Mouse (Mus musculus): ENCODE measurements around the gene Snapin. TPM values are rescaled to one million over a fixed set of nuclear protein-coding genes. Genes with fewer than 3 reads are reported as not detected.

Gene Snapin
- 72.8 and 74.7 TPM in 2 replicates for polyA plus RNA-seq (2015; fragmentation: Nextera tagmentation; extraction: Ambion mirVana)

GRCm38 (mm10) chr3:90490696-90491256 lies at the start of gene Snapin:
Snapin (minus strand) TSS chr3:90491033.
- H3K9me3 ChIP-seq, result no peaks in the 10 kb centered on the region
- peaks cover 16% of the 10 kb centered on the region for H3K4me1 ChIP-seq
- under 1% methylated on average over 37 of the region's 37 CpGs for WGBS
- peak within 1 kb of the TSS; percentile 89 for H3K9ac ChIP-seq
- H3K4me2 ChIP-seq, result peak within 1 kb of the TSS; percentile 73
- ATAC-seq (ENCODE audit: extremely low read depth, insufficient number of reproducible peaks, low FRiP score, low TSS enrichment), result peak; percentile 96
- peak within 1 kb of the TSS; percentile 83 for H3K4me3 ChIP-seq
- H3K36me3 ChIP-seq, result peaks cover 57% of the 10 kb centered on the region
- no peaks in the 10 kb centered on the region for H3K27me3 ChIP-seq (replicated peaks)
- H3K27ac ChIP-seq (replicated peaks), result peak within 1 kb of the TSS; percentile 77

DNA sequence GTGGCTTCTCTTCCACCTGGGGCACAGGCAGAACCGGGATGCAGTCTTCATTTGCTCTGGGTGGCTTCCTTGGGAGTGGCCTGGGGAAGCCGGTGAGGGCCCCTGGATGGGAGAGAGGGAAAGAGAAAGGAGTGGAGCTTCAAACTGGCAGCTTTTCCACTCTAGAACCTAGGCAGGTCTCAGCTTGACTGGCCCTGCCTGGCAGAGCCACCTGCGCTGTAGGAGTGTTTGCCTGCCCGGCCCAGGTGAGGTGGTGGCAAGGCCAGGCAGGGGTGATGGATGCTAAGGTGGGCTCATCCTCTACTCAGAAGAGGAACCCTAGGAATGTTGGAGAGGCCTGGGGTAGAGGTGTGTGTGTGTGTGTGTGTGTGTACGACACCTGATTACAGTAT lies 47.1 kb upstream of the Snapin start:
- Histone ChIP-seq H3K27me3 (replicated peaks) (0 out of 2 replicates have a peak, but pooled peaks cover 6% of the 10 kb centered on the region), H3K9ac (peak overlapping the region; percentile 25; the same call in 1 of the 2 replicates), H3K9me3 (no peaks in the 10 kb centered on the region), H3K4me3 (peak overlapping the region; percentile 22), H3K4me2 (peak overlapping the region; percentile 12), H3K27ac (replicated peaks) (no peak overlapping the region), H3K36me3 (no peaks in the 10 kb centered on the region), H3K4me1 (peaks cover 15% of the 10 kb centered on the region)
- ATAC-seq (ENCODE audit: extremely low read depth, insufficient number of reproducible peaks, low FRiP score, low TSS enrichment), result no peak
- 69% methylated on average over 5 of the region's 5 CpGs for WGBS

- Histone ChIP-seq H3K27ac (replicated peaks) (no peak within 1 kb of the TSS), H3K4me2 (peak within 1 kb of the TSS; percentile 12)
- ATAC-seq (ENCODE audit: extremely low read depth, insufficient number of reproducible peaks, low FRiP score, low TSS enrichment), result no peak
Observed at GRCm38 (mm10) chr3:90537141-90537904, 46.5 kb upstream of the Snapin start, which contains the start of gene S100a16. S100a16 (plus strand) TSS chr3:90537254.

DNA sequence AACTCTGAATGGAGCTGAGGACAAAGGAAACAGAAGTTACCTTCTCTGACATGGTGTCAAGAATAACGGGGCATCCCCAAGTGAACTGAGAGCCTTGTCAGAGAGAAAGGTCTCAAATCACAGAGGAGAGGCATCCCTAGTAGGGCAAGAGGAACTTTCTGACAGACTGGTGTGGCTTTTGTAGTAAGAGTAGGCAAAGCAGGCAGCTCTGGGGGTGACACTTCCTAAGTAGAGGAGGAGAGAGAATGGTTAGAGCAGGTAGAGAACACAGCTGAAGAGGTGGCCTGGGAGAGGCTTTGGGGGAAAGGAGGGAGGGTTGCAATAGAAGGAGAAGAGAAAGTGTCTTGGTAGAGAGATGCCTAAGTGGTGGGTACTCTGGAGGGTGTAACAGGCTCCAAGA lies 44.6 kb upstream of the Snapin start:
- Histone ChIP-seq H3K9me3 (no peaks in the 10 kb centered on the region), H3K27ac (replicated peaks) (no peak overlapping the region), H3K27me3 (replicated peaks) (0 out of 2 replicates have a peak, but pooled peaks cover 6% of the 10 kb centered on the region), H3K9ac (no peak overlapping the region), H3K36me3 (no peaks in the 10 kb centered on the region), H3K4me2 (no peak overlapping the region), H3K4me3 (no peak overlapping the region), H3K4me1 (peaks cover 7% of the 10 kb centered on the region)
- 55% methylated on average over 1 of the region's 1 CpGs for WGBS
- no peak for ATAC-seq (ENCODE audit: extremely low read depth, insufficient number of reproducible peaks, low FRiP score, low TSS enrichment)

More at GRCm38 (mm10) chr3:90537141-90537904, 46.5 kb upstream of the Snapin start, which contains the start of gene S100a16:
- Histone ChIP-seq H3K36me3 (no peaks in the 10 kb centered on the region), H3K9ac (peak within 1 kb of the TSS; percentile 50), H3K4me1 (peaks cover 12% of the 10 kb centered on the region), H3K4me3 (peak within 1 kb of the TSS; percentile 22), H3K9me3 (no peaks in the 10 kb centered on the region), H3K27me3 (replicated peaks) (0 out of 2 replicates have a peak, but pooled peaks cover 6% of the 10 kb centered on the region)
- 42% methylated on average over 10 of the region's 10 CpGs for WGBS

GRCm38 (mm10) chr3:90531713-90532112 lies 40.9 kb upstream of the Snapin start:
- no peak for ATAC-seq (ENCODE audit: extremely low read depth, insufficient number of reproducible peaks, low FRiP score, low TSS enrichment)
- H3K4me2 ChIP-seq, result no peak overlapping the region
- no peaks in the 10 kb centered on the region for H3K9me3 ChIP-seq
- H3K4me1 ChIP-seq, result peaks cover under 1% of the 10 kb centered on the region; the same call in 1 of the 2 replicates
- no peak overlapping the region for H3K9ac ChIP-seq
- no peaks in the 10 kb centered on the region for H3K27me3 ChIP-seq (replicated peaks)
- 69% methylated on average over 5 of the region's 5 CpGs for WGBS
- H3K27ac ChIP-seq (replicated peaks), result no peak overlapping the region
- H3K4me3 ChIP-seq, result no peak overlapping the region
- H3K36me3 ChIP-seq, result no peaks in the 10 kb centered on the region

- H3K4me1 ChIP-seq, result peaks cover 6% of the 10 kb centered on the region; the same call in 1 of the 2 replicates
- peaks cover 5% of the 10 kb centered on the region for H3K36me3 ChIP-seq
- no peak overlapping the region for H3K9ac ChIP-seq
- no peak overlapping the region for H3K4me3 ChIP-seq
- H3K4me2 ChIP-seq, result no peak overlapping the region
- H3K27ac ChIP-seq (replicated peaks), result no peak overlapping the region
- H3K9me3 ChIP-seq, result 0 out of 2 replicates have a peak, but pooled peaks cover 5% of the 10 kb centered on the region
- ATAC-seq (ENCODE audit: extremely low read depth, insufficient number of reproducible peaks, low FRiP score, low TSS enrichment), result no peak
- no peaks in the 10 kb centered on the region for H3K27me3 ChIP-seq (replicated peaks)
- 80% methylated on average over 7 of the region's 7 CpGs for WGBS
Observed at GRCm38 (mm10) chr3:90527291-90527873, 36.5 kb upstream of the Snapin start.

- Histone ChIP-seq H3K4me2 (no peak within 1 kb of the TSS), H3K36me3 (peaks cover 5% of the 10 kb centered on the region), H3K9me3 (0 out of 2 replicates have a peak, but pooled peaks cover 5% of the 10 kb centered on the region), H3K4me1 (peaks cover 6% of the 10 kb centered on the region; the same call in 1 of the 2 replicates), H3K27me3 (replicated peaks) (no peaks in the 10 kb centered on the region), H3K4me3 (no peak within 1 kb of the TSS), H3K9ac (no peak within 1 kb of the TSS), H3K27ac (replicated peaks) (no peak within 1 kb of the TSS)
- WGBS, result 32% methylated on average over 5 of the region's 5 CpGs
- no peak for ATAC-seq (ENCODE audit: extremely low read depth, insufficient number of reproducible peaks, low FRiP score, low TSS enrichment)
Observed at GRCm38 (mm10) chr3:90526580-90526979, 35.7 kb upstream of the Snapin start, which contains the start of gene S100a14. S100a14 (plus strand) TSS chr3:90526856.

- H3K27ac ChIP-seq (replicated peaks), result no peak overlapping the region
- no peak overlapping the region for H3K4me2 ChIP-seq
- H3K9me3 ChIP-seq, result 0 out of 2 replicates have a peak, but pooled peaks cover 5% of the 10 kb centered on the region
- H3K4me1 ChIP-seq, result peaks cover 6% of the 10 kb centered on the region; the same call in 1 of the 2 replicates
- H3K4me3 ChIP-seq, result no peak overlapping the region
- H3K9ac ChIP-seq, result no peak overlapping the region
- H3K36me3 ChIP-seq, result peaks cover 5% of the 10 kb centered on the region
- no peak for ATAC-seq (ENCODE audit: extremely low read depth, insufficient number of reproducible peaks, low FRiP score, low TSS enrichment)
- 76% methylated on average over 2 of the region's 2 CpGs for WGBS
- no peaks in the 10 kb centered on the region for H3K27me3 ChIP-seq (replicated peaks)
Observed at GRCm38 (mm10) chr3:90526076-90526475, 35.2 kb upstream of the Snapin start.

- no peak for ATAC-seq (ENCODE audit: extremely low read depth, insufficient number of reproducible peaks, low FRiP score, low TSS enrichment)
- Histone ChIP-seq H3K27me3 (replicated peaks) (no peaks in the 10 kb centered on the region), H3K9me3 (0 out of 2 replicates have a peak, but pooled peaks cover 5% of the 10 kb centered on the region), H3K4me3 (no peak overlapping the region), H3K27ac (replicated peaks) (no peak overlapping the region), H3K9ac (no peak overlapping the region), H3K4me1 (peaks cover 6% of the 10 kb centered on the region; the same call in 1 of the 2 replicates), H3K36me3 (peaks cover 5% of the 10 kb centered on the region), H3K4me2 (no peak overlapping the region)
- WGBS, result 51% methylated on average over 4 of the region's 4 CpGs
Observed at GRCm38 (mm10) chr3:90525421-90525820, 34.6 kb upstream of the Snapin start.

DNA sequence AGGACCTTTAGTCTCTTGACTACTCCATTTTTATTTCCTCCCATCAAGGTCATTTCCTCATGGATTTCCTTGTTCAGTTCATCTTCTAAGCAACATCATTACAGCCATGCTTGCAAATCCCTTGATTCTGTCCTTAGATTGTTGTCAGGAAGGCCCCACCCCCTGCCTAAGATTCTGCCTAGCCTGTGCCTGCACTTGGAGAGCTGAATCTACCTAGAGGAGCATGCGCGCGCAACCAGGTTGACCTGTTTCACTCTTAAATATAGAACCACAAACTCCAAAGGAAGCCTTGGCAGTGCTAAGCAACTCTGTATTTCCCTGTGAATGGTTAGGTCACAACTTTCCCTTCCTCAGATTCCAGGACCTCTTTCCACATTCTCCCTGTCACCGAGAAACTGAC lies 26.9 kb upstream of the Snapin start:
- WGBS, result 71% methylated on average over 4 of the region's 4 CpGs
- H3K4me2 ChIP-seq, result no peak overlapping the region
- H3K36me3 ChIP-seq, result no peaks in the 10 kb centered on the region
- H3K9ac ChIP-seq, result no peak overlapping the region
- ATAC-seq (ENCODE audit: extremely low read depth, insufficient number of reproducible peaks, low FRiP score, low TSS enrichment), result no peak
- no peak overlapping the region for H3K4me3 ChIP-seq
- H3K4me1 ChIP-seq, result peaks cover 22% of the 10 kb centered on the region
- H3K27me3 ChIP-seq (replicated peaks), result 0 out of 2 replicates have a peak, but pooled peaks cover 3% of the 10 kb centered on the region
- no peak overlapping the region for H3K27ac ChIP-seq (replicated peaks)
- H3K9me3 ChIP-seq, result no peaks in the 10 kb centered on the region

DNA sequence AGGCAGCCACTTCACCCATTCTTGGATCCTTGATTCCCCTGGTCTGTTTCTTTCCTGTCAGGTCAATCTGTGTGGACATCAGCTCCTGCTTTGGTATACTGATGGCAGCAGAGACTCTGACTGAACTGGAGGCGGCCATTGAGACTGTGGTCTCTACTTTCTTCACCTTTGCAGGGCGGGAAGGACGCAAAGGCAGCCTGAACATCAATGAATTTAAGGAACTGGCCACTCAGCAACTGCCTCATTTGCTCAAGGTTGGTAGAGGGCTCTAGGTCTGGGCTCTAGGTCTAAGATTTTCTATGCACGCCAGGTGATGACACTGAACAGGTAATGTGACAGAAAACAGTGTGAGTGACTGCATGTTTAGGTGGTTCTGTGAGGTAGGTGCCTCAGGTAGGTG lies 25.0 kb upstream of the Snapin start:
- no peak for ATAC-seq (ENCODE audit: extremely low read depth, insufficient number of reproducible peaks, low FRiP score, low TSS enrichment)
- Histone ChIP-seq H3K27ac (replicated peaks) (no peak overlapping the region), H3K4me1 (peaks cover 27% of the 10 kb centered on the region), H3K4me2 (peak overlapping the region; percentile 96), H3K9ac (no peak overlapping the region), H3K9me3 (no peaks in the 10 kb centered on the region), H3K27me3 (replicated peaks) (0 out of 2 replicates have a peak, but pooled peaks cover 9% of the 10 kb centered on the region), H3K36me3 (peaks cover 5% of the 10 kb centered on the region), H3K4me3 (peak overlapping the region; percentile 63; the same call in 1 of the 2 replicates)
- 83% methylated on average over 4 of the region's 4 CpGs for WGBS
